Mouse (Mus musculus) cerebellum, adult (tissue): ENCODE measurements around the gene Gabrg3.

Experiments
- ATAC-seq: cut with Nextera tagmentation; 2 replicates; pipeline ENCODE4 v1.9.2; 2017; ENCODE audit warnings: mild to moderate bottlenecking, moderate library complexity, mixed read lengths; ENCODE audit not compliant: insufficient number of reproducible peaks, low FRiP score, low TSS enrichment

Gene Gabrg3

DNA sequence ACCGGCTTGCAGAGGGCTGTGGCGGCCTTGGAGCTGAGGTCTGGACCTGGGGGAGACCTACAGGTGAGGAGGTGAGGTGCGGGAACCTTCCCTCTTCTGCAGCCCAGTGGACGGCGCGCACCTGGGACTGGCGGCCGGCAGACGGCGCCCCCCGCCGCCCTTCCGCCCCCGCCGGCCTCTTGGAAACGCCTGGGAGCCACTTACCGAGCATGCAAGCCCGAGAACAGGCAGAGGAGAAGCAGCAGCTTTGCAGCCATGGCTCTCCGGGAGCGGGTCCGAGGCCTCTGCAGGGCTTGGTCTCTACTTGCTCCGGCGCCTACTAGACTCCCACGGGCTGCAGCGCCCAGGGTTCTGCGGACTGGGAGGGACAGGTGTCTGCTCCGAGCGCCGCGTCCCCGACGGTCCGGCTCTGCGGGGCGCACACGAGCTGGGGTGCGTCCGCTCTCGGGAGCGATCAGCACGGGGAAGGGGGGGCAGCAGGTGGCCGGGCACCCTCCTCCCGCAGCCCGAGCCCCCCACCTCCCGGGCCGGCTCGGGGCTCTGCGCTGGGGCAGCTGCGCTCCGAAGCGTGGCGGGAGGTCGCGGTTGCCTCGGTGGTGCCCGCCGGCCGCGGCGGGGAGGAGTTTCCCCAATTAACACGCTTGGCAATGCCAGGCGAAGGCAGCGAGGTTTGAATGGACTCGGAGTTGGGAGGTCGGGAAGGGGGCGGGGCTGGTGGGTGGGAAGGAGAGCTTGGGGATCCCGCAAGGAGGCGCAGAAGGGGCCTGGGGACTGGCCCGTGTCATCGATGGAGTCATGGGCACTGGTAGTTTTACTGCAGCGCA lies at the start of gene Gabrg3:
Gene Gabrg3 (minus strand): TSS at position 672 of the 824 bp plus-strand sequence.
- ATAC-seq = no peak

DNA sequence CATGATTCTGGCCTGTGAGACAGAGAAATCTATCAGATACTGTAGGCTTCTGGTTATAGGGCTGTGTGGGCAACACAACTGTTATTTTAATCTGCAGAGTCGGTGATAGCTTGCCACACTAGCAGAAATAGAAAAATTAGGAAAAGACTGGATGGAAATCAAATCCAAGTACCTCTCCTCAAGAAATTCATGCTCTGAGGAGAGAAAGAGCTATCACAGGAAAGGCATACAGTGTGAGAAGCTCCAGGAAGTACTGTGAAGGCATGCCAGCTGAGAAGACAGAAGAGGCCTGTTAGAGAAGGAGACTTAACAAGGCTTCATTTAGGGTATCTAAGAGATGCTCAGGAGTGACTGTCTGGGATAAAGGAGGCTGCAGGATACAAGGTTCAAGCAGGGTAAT lies 35.7 kb upstream of the Gabrg3 start:
- no peak for ATAC-seq

DNA sequence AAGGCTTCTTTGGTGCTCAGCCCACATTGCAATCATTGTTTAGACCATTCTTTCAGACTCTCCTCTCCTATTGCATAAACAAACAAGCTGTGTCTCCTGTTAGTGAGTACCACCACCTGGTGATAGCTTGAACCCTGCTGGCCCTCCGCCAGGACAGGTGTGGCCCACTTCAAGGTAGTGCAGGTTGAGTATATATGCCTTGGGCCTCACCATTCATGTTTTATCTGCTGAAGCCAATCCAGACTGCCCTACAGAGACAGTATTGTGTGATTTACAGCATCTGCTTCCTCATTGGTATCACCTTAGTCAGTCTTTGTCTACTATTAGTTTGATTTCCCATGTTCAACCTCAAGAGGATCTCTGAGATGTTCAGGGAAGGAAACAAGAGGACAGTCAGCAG lies 34.1 kb upstream of the Gabrg3 start:
- no peak for ATAC-seq

DNA sequence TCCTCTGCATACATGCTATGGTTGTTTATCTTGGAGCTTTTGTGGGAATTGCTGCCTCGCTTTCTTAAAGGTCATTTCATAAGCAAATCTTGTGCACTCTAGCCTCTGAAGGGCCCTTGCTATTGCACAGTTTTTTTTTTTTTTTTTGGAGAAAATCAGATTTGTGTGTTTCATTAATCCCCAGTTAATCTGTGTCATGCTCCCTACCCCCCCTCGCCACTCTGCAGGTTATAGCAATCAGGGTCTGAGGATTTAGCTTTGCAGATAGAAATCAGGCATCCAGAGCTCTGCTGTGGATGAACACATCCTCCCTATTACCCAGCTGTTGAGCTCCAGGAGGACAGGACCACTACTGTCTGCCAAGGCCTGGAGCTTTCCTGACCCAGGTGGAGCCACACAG lies 32.4 kb upstream of the Gabrg3 start, which contains the start of gene Gabrb3:
Gene Gabrb3 (plus strand): TSS at position 301 of the 400 bp plus-strand sequence.
- ATAC-seq = no peak

DNA sequence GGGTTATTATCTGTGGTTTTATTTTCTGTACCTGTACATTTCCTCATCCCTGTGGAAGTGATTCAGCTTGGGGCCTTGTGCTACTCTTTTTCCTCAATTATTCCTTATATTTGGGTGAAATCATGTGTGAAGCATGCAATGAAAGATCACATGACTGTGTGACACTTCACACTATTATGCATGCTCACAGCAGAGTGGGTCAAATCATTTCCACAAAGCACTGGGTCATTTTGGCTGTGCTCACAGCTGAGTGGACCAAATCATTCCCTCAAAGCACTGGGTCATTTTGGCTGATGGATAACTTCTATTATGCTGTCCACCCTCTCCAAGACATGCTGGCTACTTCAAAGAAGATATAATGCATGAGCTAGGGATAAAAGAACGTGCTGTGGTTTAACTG lies 25.9 kb upstream of the Gabrg3 start:
- ATAC-seq = no peak

DNA sequence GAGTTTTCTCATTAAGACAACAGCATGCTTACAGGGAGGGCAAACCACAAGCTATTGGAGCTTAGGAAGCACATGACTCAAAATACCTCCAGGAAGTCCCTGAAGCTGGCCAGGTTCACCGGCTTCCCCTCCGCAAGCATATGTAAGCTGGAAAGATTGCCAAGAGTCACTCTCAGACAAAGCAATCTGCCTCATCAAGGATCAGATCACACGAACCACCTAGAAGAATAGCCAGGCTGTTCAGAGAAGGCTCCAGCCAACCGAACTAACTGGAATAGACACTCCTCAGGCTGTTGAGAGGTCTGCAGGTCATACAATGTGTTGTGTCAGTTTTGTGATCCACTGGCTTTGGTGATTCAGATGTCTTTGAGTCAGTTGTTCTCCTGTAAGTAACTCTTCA lies 24.2 kb upstream of the Gabrg3 start:
- ATAC-seq = no peak

DNA sequence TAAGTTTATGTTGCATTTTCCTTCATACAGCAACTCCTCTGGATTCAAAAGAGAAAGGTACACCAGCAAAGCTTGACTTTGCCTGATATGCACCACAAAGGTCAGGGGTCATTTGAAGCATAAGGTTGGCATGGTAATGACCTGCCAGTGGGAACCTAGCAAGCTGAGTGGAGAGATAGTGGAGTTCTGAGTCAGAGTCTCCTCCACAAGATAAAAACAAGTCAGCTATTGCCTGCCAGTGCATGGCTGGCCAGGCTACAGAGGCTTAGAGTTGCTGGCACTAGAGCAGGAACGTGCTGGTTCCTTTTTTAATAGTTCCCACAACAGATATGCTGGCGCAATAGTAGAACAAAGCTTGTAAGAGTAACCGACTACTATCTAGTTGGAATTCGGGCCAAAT lies 6.6 kb upstream of the Gabrg3 start:
- ATAC-seq = no peak

DNA sequence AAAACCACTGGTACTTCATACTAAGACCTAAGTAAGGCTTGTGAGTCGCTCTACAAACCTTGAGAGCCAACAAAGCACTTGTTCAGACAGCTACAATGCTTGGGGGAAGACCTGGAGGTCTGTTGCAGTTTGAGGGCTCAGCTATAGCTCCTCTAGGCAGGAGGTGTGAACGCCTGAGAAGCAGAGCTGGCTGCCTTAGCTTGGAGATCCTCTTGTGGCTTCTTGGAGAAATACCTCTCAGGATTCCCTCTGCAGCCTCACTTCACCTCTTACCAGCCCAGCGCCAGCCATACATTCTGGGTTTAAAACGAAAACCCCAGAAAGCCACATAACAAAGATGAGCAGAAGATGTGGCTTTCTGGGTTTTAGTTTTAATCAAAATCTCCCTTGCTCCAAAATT lies 3.1 kb upstream of the Gabrg3 start:
- ATAC-seq = no peak

DNA sequence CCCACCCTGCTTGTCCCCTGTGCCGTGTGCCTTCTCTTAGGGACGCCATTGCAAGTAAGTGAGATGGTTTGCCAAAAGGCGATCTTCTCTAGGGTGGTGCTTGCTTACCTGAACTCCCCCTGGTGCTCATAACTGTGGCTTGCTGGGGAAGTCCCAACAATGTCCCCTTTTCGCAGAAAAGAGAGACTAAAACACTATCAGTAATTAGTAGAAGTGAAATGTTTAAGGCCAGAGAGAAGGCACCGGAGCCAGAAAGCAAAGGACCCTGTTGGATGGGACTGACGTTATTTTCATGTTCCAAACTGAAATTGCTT lies 310 bp upstream of the Gabrg3 start:
- no peak for ATAC-seq

DNA sequence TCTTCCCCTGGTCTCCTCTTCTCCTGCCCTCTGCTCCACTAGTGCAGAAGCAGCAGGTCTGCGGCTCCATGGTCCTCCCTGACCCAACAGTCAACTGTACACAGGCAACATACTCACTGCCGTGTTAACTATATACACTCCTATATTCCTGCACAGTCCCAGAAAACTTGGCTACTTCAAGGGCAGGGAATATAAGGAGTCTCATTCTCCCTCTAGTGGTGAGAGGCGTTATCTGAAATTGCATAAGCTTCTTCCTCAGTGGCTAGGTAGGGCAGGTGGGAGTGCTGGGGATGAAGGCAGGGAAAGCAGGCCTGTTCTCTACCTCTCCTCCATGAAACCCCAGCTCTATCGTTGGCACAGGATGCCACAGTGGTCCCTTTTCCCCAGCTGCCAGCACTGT lies 2.9 kb downstream of the Gabrg3 start:
- ATAC-seq = no peak

DNA sequence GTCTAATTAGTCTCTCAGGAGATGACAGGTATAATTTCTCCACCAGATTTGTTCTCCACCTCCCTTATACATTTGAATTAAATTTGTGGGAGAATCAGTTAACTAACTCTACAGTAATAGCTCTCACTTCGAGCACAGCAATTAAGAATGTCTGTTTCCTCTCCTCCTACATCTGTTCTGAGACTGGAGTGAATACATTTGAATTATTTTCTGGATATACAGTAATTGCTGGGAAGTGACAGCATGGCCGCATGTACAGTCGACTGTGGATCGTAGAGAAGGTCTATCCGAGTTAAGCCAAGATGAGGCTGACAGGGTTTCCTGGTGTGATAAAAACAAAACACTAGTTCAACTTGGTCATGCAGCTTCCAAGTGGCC lies 21.0 kb downstream of the Gabrg3 start:
- ATAC-seq = no peak

DNA sequence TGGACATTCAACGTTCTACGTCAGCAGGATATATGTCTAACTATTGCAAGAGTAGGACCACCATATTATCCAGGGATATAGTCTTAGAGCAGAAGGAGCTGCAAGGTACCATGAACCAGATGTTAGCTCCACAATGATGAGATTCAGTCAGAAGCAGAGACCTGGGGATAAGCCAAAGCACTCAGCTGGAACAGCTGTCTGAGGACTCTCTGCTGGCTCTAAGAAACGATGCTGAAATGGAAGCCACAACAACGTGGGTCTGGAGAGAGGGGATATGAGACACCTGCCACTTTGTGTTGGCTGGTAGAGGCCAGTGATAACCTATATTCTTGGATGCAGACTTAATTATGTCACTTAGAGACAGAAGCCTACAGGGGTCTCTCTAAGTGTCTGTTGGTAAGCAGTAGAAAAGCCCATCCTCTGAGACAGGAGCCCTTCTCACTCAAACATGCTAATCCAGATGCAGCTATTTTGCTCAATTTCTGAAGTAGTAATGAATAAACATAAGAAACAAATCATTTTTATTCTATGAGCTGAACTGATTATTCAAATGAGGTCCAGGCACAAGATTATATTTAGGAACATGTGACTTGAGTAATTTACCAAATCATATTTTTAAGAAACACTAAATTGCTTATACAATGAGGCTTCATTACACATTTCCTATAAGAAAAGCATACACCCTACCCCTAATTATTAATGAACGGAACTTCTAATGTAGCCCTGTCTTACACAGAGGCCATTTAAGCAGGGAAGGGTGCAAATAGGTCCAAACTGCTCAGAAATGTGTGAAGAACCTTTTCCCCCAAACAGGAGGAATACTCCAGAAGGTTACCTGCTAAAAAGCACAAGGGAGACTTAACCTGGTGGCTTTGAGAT lies 21.6 kb downstream of the Gabrg3 start:
- ATAC-seq = no peak

DNA sequence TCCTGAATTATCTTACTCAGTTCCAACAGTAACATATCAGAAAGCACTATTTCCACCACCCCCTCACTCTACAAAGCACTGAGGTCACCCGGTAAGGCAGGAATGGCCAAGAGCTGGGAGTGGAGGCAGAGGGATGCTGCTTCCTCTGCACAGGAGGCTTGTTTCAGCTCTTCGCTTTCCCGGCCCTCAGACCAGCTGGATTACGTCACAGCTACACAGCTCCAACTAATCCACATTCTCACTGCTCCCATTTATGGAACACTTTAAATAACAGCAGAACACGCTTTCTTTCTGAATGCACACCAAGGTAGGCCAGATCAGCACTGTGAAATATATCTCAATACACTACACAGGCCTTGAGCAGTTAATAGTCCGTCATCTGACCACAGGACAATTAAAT lies 23.2 kb downstream of the Gabrg3 start:
- ATAC-seq = no peak

DNA sequence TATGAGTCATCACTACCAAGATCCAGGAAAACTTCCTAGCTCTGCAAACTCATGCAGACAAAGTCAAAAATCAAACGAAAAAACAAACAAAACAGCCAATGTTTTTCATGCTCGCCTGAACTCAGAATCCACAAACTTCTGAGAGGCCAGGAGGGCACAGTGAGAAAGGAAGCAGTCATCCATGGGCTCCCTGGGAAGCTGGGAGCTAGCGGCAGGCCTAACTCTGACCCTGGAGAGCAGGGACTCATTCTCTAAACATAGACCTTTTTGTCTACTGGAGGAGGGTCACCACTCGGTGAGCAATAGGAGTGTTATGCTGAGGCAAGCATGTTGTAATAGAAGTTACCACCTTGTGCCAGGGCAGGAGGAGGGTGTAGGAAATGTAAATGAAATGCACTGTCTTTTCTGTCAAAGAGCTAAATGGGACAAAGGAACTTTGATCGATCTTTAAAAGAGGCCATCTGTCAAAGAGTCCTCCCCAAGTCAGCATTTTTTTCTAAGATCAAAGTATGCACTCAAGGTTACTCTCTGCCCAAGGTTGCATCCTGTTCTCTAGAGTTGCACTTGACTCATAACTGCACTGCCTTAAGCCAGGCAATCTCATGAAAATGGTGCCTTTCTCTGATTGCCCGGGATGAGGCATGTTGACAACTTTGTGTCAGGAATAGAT lies 29.0 kb downstream of the Gabrg3 start:
- ATAC-seq = no peak

DNA sequence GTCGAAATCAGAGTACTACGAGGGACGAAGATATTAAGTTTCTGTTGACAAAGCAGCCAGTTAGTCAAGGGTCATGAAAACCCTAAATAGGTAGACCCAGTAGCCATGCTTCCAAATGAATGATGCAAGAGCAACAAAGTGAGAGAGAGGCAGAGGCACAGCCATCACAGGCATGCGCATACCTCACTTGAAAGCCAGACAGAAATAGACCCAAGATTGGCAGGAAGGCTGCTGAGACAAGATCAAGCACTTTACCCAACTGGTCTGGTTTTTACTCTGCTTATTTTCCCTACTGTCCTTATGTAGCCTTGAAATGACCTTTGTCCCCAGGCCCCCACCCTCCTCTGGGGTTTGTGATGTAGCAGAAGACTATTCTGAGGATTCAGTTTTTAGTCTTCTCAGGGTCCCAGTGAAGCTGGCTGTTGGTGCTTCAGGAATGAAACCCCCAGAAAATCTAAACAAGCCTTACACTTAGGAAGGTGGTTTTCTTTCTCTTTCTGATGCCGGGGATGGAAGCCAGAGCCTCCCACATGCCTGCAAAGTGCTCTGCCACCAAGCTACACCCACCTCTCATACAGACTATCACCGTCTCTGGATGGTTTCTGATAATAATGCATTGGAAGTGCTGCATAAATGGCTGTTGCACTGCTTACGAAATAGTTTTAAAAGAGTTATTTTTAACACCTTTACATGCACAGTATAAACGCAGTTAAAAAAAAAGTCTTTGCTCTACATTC lies 30.3 kb downstream of the Gabrg3 start:
- no peak for ATAC-seq

DNA sequence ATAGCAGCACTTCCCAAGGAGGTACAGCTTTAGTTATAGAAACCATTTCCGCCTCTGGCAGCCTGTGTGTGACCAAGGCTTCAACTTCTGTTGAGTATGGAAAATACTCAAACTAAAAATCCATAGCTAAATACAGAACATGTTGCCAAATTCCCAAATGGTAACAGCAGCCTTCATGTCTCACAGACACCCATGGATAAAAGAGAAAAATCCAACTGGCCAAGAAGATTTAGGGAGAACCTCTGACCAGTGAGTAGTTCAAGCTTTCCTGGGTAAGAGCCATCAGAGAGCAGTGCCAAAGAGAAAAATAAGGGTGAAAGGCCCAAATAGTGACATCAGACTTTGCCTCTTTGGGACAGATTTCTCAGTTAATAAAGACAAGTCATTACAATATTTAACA lies 38.2 kb downstream of the Gabrg3 start:
- ATAC-seq = no peak

DNA sequence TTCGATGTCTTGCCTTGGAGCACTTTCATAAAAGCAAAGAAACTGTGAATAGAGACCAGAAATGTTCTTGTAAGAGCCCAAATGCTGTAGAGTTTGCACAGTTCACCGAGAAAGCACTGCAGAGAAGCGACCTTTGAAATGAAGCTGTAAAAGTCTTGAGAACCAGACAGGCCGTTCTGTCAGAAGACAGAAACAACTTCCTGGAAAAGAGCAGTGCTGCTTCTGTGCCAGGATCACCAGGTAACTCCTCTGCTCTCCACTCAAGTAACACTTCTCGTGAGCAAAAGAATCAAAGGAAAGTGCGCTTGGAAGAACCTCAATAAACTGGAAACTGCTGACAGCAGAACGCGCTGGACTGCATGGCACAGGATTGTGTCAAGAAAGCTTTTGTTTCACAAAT lies 45.1 kb downstream of the Gabrg3 start:
- no peak for ATAC-seq

DNA sequence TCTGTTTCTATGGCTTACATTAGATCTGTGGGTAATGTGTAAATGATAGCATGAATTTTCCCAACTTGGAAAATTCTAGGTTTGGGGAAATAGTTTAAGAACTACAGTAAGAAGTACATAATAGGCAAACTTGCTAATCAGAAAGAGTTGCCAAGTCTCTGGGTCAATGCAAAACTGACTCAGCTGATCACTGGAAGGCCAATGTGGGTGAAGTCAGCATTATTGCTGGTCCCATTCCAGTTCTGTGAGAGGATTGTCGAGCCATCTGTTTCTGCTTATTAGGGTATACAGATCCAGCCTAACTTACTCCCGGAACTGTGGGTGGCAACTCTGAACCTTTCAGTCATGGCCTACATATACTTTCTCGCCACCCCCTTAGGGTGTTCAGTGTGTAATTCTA lies 55.8 kb downstream of the Gabrg3 start:
- no peak for ATAC-seq

DNA sequence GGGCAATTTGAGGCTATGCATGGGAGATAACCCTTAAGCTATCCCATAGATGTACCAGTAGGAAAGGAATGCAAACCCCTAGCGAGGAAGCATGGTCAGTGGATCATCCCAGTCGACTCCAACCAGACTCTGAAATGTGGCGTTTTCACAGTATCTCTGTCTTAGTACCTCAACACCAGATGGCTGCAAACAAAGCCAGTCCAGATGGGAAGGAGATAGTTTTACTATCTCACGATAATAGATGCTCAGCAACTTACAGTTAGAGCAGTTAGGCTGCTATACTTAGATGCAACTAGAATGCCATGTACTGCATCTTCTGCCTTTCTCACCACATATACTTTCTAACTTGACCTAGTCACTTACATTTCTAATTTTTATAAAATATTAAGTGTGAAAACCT lies 56.7 kb downstream of the Gabrg3 start:
- no peak for ATAC-seq

DNA sequence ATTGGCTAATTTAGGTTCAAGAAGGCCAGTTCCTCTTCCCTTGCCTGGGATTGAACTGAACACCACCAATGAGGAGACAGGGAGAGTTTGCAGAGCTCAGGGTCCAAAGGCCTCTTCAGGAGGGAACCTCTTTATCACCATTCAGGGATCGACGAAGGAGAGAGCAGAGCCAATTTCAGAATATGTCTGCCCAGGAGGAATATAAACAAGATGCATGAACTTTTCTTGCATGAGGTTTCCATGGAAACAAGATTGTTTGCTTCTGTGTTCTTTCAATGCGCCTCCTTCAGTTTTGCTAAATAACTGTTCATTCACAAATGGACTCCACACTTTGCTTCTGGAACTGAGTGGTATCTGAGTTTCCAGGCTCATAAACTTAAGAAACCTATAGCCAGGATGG lies 62.5 kb downstream of the Gabrg3 start:
- ATAC-seq = no peak

DNA sequence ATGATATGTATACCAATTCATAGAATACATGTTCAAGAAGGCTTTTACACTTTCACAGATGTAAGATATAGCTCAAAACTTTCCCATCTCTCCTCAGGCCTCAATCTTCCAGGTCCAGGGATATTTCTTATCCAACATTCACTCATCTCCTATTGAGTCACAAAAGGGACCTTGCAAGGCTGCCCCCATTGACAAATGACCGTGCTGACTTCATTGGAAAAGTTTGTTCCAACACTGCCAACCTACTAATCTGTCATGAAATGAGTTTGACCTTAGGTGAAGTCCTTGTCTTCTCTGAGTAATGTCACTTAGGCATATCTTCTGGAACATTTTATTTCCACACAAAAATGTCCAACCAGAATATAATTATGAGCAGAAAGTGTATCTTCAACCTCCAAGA lies 64.9 kb downstream of the Gabrg3 start:
- no peak for ATAC-seq
